Mouse (Mus musculus) stomach, postnatal 0 days (tissue): ENCODE data around the gene Shisal2a.

Experiments used
- CTCF ChIP-seq: IDR thresholded peaks from 2 replicates; pipeline ENCODE4 v1.5.1; 2016; ENCODE audit warnings: antibody characterized with exemption, low read depth, mild to moderate bottlenecking, moderate library complexity
- EP300 ChIP-seq: optimal IDR thresholded peaks from 2 replicates; pipeline ENCODE3; 2016; ENCODE audit warnings: antibody characterized with exemption

DNA sequence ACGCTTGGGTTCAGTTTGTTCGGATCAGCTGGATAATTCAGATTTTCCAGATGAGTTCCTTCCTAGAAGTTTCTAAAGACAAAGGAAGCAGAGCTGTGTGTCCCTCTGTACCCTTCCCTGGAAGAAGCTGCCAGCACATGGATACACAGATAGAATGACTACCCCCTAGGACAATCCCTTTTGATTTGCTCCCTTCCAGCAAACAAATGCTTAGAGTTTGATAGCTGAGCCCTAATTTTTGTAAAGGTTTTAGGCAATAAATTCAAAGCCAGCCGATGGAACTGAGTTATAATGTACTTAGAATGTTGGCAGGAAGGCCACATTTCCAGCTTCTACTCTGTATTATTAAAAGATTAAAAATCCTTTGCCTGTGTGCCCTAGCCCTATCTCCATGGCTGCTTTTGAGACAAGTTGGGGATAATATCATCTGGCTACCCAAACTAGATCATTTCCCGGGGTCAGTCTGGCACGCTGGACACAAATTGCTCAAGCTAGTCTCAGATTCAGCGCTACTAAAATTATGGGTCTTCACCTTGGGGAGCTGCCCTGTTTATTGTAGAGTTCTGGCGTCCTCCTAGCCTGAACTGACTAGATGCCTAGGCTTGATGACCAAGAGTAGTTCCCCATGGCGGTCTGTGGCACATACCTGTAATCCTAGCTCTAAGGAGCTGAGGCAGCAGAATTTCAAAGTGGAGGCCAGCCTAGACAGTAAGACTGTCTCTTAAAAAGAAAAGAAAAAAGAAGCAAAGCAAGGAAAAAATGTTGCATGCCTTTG is 20.9 kb upstream of the Shisal2a start:
- TF ChIP-seq CTCF (no peak), EP300 (no peak)
